Mouse (Mus musculus) neural tube, embryonic 11.5 days (tissue): ENCODE measurements at regions not wholly inside any gene's neighbourhood (a gene's known extent, or its start where the extent isn't known, plus 50 kb on each side); places are given as distances from the start of the nearest gene placed in this dataset.

Experiments used
- ATAC-seq: fragments of 200-750 bp; cut with Nextera tagmentation; 2 replicates; pipeline ENCODE4 v1.8.0; 2017; ENCODE audit warnings: moderate number of reproducible peaks, mild to moderate bottlenecking, moderate TSS enrichment, moderate library complexity; ENCODE audit not compliant: insufficient read depth, low FRiP score, low TSS enrichment
- DNase-seq: peaks from one replicate; pipeline ENCODE4 v3.0.0-alpha.2; 2015; ENCODE audit warnings: low spot score
- H3K27ac ChIP-seq: fragments of 300-500 bp; sonication (generic); 2 replicates; pipeline ENCODE4 v1.5.1; 2014; ENCODE audit warnings: low read depth, mild to moderate bottlenecking, low read length
- H3K27me3 ChIP-seq: fragments of 300-500 bp; sonication (generic); 2 replicates; pipeline ENCODE4 v1.6.1; 2014; ENCODE audit warnings: mild to moderate bottlenecking, low read length, mixed read lengths; ENCODE audit not compliant: control insufficient read depth, insufficient read depth
- H3K36me3 ChIP-seq: fragments of 300-500 bp; sonication (generic); 2 replicates; pipeline ENCODE4 v1.6.1; 2014; ENCODE audit warnings: mild to moderate bottlenecking, low read length, moderate library complexity, mixed read lengths; ENCODE audit not compliant: control insufficient read depth, insufficient read depth
- H3K4me1 ChIP-seq: fragments of 300-500 bp; sonication (generic); 2 replicates; pipeline ENCODE4 v1.6.1; 2014; ENCODE audit warnings: low read length, mixed read lengths; ENCODE audit not compliant: control insufficient read depth, insufficient read depth
- H3K4me2 ChIP-seq: fragments of 300-500 bp; sonication (generic); 2 replicates; pipeline ENCODE4 v1.6.1; 2014; ENCODE audit warnings: low read depth, mild to moderate bottlenecking, moderate library complexity
- H3K4me3 ChIP-seq: fragments of 300-500 bp; sonication (generic); 2 replicates; pipeline ENCODE4 v1.5.1; 2014; ENCODE audit warnings: low read depth, low read length
- H3K9ac ChIP-seq: fragments of 300-500 bp; sonication (generic); 2 replicates; pipeline ENCODE4 v1.6.1; 2014; ENCODE audit warnings: mild to moderate bottlenecking, low read length
- H3K9me3 ChIP-seq: fragments of 300-500 bp; sonication (generic); 2 replicates; pipeline ENCODE4 v1.6.1; 2016; ENCODE audit warnings: low read length; ENCODE audit not compliant: control insufficient read depth
- WGBS: fragments of 180-500 bp; shearing (Covaris S2); extraction: QIAGEN DNeasy Blood & Tissue Kit; methylation state at CpG from one replicate; pipeline ENCODE4 v1.1.7; 2014; 5-methylcytosine and 5-hydroxymethylcytosine counted together

DNA sequence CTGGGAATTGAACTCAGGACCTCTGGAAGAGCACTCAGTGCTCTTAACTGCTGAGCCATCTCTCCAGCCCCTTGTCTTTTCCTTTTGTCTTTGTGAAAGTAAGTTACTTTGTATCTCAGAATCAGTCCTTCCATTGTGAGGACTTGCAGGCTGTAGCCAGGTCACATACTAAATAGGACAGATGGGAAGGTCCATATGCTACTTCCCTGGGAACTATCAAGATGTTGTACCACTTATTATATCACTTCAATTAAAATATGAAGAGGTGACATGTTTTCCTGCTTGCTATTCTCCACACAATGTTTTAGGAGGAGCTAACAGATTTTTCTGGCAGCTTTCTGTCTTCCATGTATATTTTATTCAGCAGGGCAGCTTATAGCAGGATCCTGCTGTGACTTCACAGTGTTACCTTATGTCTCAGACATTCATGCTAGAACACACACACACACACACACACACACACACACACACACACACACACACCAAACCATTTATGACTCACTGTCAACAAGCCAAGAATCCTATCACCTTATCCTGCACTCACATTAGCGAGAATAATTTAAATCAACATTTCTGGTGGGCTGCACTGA is 179.6 kb upstream of the Fermt1 start:
- no peaks in the 10 kb centered on the region for H3K27me3 ChIP-seq
- no peaks in the 10 kb centered on the region for H3K4me1 ChIP-seq
- H3K27ac ChIP-seq, result no peak overlapping the region
- no peak for DNase-seq
- H3K9ac ChIP-seq, result no peak overlapping the region
- H3K9me3 ChIP-seq, result no peaks in the 10 kb centered on the region
- no peak for ATAC-seq
- H3K36me3 ChIP-seq, result no peaks in the 10 kb centered on the region
- no peak overlapping the region for H3K4me3 ChIP-seq
- no peak overlapping the region for H3K4me2 ChIP-seq
- 95% methylated on average over 1 of the region's 1 CpGs for WGBS

DNA sequence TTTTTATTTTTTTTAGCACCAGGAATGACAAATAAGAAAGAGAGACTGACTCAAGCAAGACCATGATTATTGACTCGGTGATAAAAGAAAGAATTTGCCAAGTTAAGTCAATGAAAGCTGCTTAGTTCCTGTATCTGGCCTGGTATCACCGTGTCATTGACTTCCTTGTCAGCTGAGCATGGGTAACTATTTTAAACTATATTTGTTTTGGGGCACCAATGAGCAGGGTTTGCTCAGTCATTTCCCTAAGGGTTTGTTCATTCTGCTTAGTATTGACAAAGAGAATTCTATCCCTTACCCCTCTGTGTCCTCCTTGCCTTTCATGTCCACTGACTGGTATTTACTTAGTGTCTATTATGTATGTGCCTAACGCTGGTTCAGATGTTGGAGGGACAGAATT is 189.2 kb upstream of the Fermt1 start:
- WGBS, result 77% methylated on average over 3 of the region's 3 CpGs
- no peaks in the 10 kb centered on the region for H3K9me3 ChIP-seq
- ATAC-seq (no peak), DNase-seq (no peak)
- H3K4me1 ChIP-seq, result no peaks in the 10 kb centered on the region
- H3K4me2 ChIP-seq, result no peak overlapping the region
- H3K36me3 ChIP-seq, result no peaks in the 10 kb centered on the region
- H3K9ac ChIP-seq, result no peak overlapping the region
- H3K4me3 ChIP-seq, result no peak overlapping the region
- no peaks in the 10 kb centered on the region for H3K27me3 ChIP-seq
- no peak overlapping the region for H3K27ac ChIP-seq

DNA sequence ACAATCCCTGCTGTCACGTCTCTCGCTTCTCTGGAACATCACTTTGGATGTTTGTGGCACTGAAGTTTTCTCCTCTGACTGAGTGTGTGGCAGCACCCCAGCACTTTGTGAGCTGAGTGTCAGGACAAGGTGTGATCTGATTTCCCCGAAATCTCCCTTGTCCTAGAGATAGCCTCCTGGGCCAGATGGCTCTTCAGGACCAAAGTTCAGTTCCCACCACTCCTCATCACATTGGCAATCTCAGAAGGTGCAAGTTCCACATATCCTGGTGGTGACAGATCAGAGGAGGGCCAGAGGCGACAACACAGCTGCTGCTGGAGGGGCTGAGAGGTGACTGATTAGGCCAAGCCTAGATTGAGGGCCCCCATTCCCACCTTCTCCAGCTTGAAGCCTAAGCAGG is 193.2 kb upstream of the Fermt1 start:
- DNase-seq (no peak), ATAC-seq (no peak)
- H3K4me3 ChIP-seq, result no peak overlapping the region
- no peaks in the 10 kb centered on the region for H3K36me3 ChIP-seq
- H3K9ac ChIP-seq, result no peak overlapping the region
- no peak overlapping the region for H3K4me2 ChIP-seq
- WGBS, result 76% methylated on average over 4 of the region's 4 CpGs
- H3K27ac ChIP-seq, result no peak overlapping the region
- no peaks in the 10 kb centered on the region for H3K27me3 ChIP-seq
- H3K4me1 ChIP-seq, result no peaks in the 10 kb centered on the region
- no peaks in the 10 kb centered on the region for H3K9me3 ChIP-seq

DNA sequence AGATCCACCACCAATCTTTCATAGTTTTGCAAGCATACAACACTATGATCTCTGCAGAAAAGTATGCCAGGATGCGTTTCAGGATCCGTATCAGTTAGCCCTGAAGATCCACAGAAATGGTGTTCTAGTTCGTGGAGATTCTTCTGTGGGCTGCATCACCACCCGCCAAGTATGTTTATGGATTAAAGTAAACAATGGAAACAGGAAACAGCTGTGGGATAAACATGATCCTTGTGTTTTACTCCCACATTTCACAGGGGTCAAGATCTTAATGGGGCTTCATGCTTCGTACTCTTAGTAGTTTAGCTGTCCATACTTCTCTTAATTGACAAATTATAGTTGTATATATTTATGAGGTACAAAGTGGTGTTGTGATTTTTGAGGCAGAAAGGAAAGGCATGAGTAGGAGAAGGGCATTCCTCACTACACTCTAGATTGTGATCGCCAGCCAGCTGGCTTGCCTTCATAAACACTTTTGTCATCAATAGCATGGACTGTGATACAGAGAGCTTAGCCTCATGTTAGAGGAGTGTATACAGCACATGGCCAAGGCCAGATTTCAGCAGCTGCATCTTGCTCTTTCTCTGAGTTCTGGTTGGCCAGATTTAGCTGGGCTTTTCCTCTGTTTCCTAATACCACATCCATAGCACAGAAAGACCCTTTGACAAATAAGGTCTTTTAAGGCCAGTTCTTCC is 195.8 kb upstream of the Fermt1 start:
- Histone ChIP-seq H3K27ac (no peak overlapping the region), H3K36me3 (no peaks in the 10 kb centered on the region), H3K9ac (no peak overlapping the region), H3K27me3 (no peaks in the 10 kb centered on the region), H3K9me3 (no peaks in the 10 kb centered on the region), H3K4me3 (no peak overlapping the region), H3K4me2 (no peak overlapping the region), H3K4me1 (no peaks in the 10 kb centered on the region)
- 85% methylated on average over 6 of the region's 6 CpGs for WGBS
- ATAC-seq (no peak), DNase-seq (no peak)

DNA sequence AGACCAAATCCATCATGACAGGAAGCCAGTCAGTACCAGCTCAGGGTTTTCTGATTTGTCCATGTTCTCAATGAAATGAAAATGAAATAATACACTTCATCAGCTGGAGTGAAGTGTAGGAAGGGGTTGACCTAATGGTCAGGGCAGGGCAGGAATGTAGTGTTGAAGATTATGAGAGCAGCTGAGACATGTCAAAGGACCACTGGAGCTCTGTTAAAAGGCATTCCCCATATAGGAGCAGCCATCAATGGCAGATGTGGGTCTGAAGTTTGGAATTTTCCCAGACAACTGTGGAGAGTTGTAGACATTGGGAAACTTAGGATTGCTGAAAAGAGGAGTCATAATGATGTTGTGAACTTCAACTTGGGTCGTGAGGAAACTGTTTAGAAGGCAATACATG is 206.8 kb upstream of the Fermt1 start:
- Histone ChIP-seq H3K27me3 (no peaks in the 10 kb centered on the region), H3K27ac (no peak overlapping the region), H3K9me3 (no peaks in the 10 kb centered on the region), H3K4me2 (no peak overlapping the region), H3K4me1 (no peaks in the 10 kb centered on the region), H3K9ac (no peak overlapping the region), H3K4me3 (no peak overlapping the region), H3K36me3 (no peaks in the 10 kb centered on the region)
- WGBS, result 79% methylated on average over 1 of the region's 1 CpGs
- DNase-seq, result no peak
- no peak for ATAC-seq

DNA sequence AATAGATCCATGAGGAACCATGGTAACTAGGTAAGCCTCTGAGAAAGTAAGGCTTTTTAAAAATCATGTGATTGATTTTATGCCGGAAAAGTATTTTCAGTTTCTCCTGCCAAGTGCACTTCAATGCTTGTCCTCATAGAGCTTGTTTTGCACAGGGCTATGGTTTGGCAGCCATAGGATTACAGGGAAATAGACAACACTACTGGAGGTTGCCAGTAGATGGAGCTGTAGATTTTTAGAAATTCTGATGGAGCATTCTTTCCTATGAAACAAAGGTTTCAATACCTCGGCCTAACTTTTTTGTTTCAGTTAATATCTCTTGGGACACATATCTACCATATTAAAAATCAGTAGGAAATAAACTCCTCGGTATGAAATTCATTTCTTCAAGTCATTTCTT is 210.8 kb upstream of the Fermt1 start:
- no peak overlapping the region for H3K9ac ChIP-seq
- DNase-seq (no peak), ATAC-seq (no peak)
- 76% methylated on average over 3 of the region's 3 CpGs for WGBS
- H3K9me3 ChIP-seq, result no peaks in the 10 kb centered on the region
- no peaks in the 10 kb centered on the region for H3K4me1 ChIP-seq
- no peaks in the 10 kb centered on the region for H3K27me3 ChIP-seq
- no peak overlapping the region for H3K27ac ChIP-seq
- no peak overlapping the region for H3K4me2 ChIP-seq
- no peak overlapping the region for H3K4me3 ChIP-seq
- H3K36me3 ChIP-seq, result no peaks in the 10 kb centered on the region

DNA sequence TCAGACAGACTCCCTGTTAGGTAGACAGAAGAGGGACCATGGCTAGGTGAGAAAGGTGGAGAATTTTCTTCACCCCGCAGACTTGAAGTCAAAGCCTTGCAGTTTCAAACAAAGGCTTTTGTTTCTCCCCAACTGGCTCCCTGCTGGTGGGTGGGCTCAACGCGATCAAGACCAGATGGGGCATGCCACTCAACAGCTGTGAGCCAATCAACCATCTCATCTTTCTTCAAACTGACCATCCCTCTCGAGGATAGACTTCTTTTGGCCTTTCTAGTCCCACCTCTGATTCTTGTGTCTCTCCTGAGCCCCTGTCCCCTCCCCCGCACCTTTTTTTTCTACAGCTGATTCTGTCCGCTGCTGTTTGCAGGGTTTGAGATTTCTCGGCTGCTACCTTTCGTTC is 212.5 kb upstream of the Fermt1 start:
- no peaks in the 10 kb centered on the region for H3K9me3 ChIP-seq
- DNase-seq, result no peak
- no peaks in the 10 kb centered on the region for H3K4me1 ChIP-seq
- 49% methylated on average over 8 of the region's 8 CpGs for WGBS
- no peak overlapping the region for H3K4me3 ChIP-seq
- ATAC-seq, result no peak
- H3K4me2 ChIP-seq, result no peak overlapping the region
- H3K9ac ChIP-seq, result no peak overlapping the region
- H3K36me3 ChIP-seq, result no peaks in the 10 kb centered on the region
- no peaks in the 10 kb centered on the region for H3K27me3 ChIP-seq
- H3K27ac ChIP-seq, result no peak overlapping the region

DNA sequence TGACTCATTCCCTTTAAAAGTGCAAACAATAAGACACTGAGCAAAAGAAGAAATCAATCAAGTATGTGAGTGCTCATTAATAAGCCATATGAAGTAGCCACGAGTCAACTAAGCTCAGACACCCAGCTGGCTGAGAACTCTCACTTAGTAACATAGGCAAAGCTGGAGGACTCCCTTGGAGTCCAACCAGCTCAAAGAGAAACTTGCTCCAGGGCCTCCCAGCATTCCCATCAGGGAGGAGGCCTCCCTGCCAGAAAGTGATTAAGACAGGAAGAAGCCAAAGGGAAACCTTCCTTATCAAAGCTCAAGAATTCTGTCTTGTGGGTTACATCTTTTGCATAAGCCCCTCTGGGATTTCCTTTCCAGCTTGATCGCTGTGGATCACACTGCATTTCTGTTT is 213.7 kb upstream of the Fermt1 start:
- H3K9ac ChIP-seq, result no peak overlapping the region
- H3K4me1 ChIP-seq, result no peaks in the 10 kb centered on the region
- no peak overlapping the region for H3K4me3 ChIP-seq
- H3K9me3 ChIP-seq, result no peaks in the 10 kb centered on the region
- H3K4me2 ChIP-seq, result no peak overlapping the region
- no peak for DNase-seq
- no peaks in the 10 kb centered on the region for H3K36me3 ChIP-seq
- 53% methylated on average over 2 of the region's 2 CpGs for WGBS
- ATAC-seq, result no peak
- no peak overlapping the region for H3K27ac ChIP-seq
- no peaks in the 10 kb centered on the region for H3K27me3 ChIP-seq

DNA sequence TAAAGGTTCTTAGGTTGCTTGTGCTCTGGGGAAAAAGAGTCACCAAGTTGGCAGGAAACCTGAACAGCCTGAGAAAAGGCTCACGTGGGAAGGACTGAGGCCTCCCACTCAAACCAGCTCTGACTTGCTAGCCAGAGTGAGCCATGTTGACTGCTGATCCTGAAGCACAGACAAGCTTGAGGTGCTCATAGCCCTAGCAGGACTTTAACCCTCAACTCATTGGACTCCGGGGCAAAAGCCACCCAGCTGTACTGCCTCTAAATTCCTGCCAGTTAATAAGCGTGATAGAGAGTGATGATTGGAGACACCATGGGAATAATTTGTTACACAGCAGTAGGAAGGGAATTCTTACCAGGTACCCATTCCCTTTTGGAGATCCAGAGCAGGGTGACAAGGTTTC is 230.7 kb upstream of the Fermt1 start:
- Histone ChIP-seq H3K36me3 (no peaks in the 10 kb centered on the region), H3K27ac (no peak overlapping the region), H3K27me3 (no peaks in the 10 kb centered on the region), H3K9ac (no peak overlapping the region), H3K4me2 (no peak overlapping the region), H3K4me1 (no peaks in the 10 kb centered on the region), H3K4me3 (no peak overlapping the region), H3K9me3 (no peaks in the 10 kb centered on the region)
- no peak for ATAC-seq
- WGBS, result 83% methylated on average over 3 of the region's 3 CpGs
- no peak for DNase-seq
